Mouse (Mus musculus) limb, embryonic 12.5 days (tissue): Measurements from ENCODE around the gene Fbxl20. TPM values are rescaled to one million over a fixed set of nuclear protein-coding genes. Genes with fewer than 3 reads are reported as not detected.

Experiments used
- ATAC-seq: fragments of 200-750 bp; cut with Nextera tagmentation; 2 replicates; pipeline ENCODE4 v1.8.0; 2017; ENCODE audit warnings: low read depth, moderate TSS enrichment; ENCODE audit not compliant: insufficient number of reproducible peaks, insufficient read depth, low FRiP score, low TSS enrichment
- H3K27ac ChIP-seq: fragments of 300-500 bp; sonication (generic); 2 replicates; pipeline ENCODE4 v1.5.1; 2016; ENCODE audit warnings: mild to moderate bottlenecking, moderate library complexity
- H3K27me3 ChIP-seq: fragments of 300-500 bp; sonication (generic); 2 replicates; pipeline ENCODE4 v1.6.1; 2016; ENCODE audit warnings: mild to moderate bottlenecking, moderate library complexity
- H3K36me3 ChIP-seq: fragments of 300-500 bp; sonication (generic); 2 replicates; pipeline ENCODE4 v1.6.1; 2016; ENCODE audit warnings: mild to moderate bottlenecking, moderate library complexity
- H3K4me1 ChIP-seq: fragments of 300-500 bp; sonication (generic); replicated peaks from 2 replicates; pipeline ENCODE4 v1.6.1; 2016
- H3K4me2 ChIP-seq: fragments of 300-500 bp; sonication (generic); 2 replicates; pipeline ENCODE4 v1.6.1; 2016; ENCODE audit warnings: mild to moderate bottlenecking, moderate library complexity
- H3K4me3 ChIP-seq: fragments of 300-500 bp; sonication (generic); replicated peaks from 2 replicates; pipeline ENCODE4 v1.5.1; 2016; ENCODE audit warnings: mild to moderate bottlenecking
- H3K9ac ChIP-seq: fragments of 300-500 bp; sonication (generic); replicated peaks from 2 replicates; pipeline ENCODE4 v1.6.1; 2016; ENCODE audit warnings: mild to moderate bottlenecking, moderate library complexity
- H3K9me3 ChIP-seq: fragments of 300-500 bp; sonication (generic); 2 replicates; pipeline ENCODE4 v1.6.1; 2016; ENCODE audit warnings: mild to moderate bottlenecking, moderate library complexity
- WGBS: fragments of 180-500 bp; shearing (Covaris S2); methylation state at CpG from one replicate; pipeline ENCODE4 v1.1.7; 2016; 5-methylcytosine and 5-hydroxymethylcytosine counted together
- polyA plus RNA-seq: library from polyadenylated mRNA; unstranded; fragments of >200 nt; fragmentation: Nextera tagmentation; extraction: Ambion mirVana; gene quantifications from 2 replicates; pipeline ENCODE4 v1.2.1, GENCODE M21; 2016

The Fbxl20 gene
- polyA plus RNA-seq, 1 experiment from 2014 or later = 25.9 TPM

GRCm38 (mm10) chr11:98145856-98146255 is 4.3 kb downstream of the Fbxl20 start:
- H3K36me3 ChIP-seq = peaks cover 13% of the 10 kb centered on the region
- H3K27me3 ChIP-seq = no peaks in the 10 kb centered on the region
- 79% methylated on average over 7 of the region's 7 CpGs for WGBS
- no peak overlapping the region for H3K9ac ChIP-seq
- no peak overlapping the region for H3K4me3 ChIP-seq
- no peak overlapping the region for H3K4me2 ChIP-seq
- no peak for ATAC-seq
- peaks cover 17% of the 10 kb centered on the region for H3K4me1 ChIP-seq
- no peaks in the 10 kb centered on the region for H3K9me3 ChIP-seq
- no peak overlapping the region for H3K27ac ChIP-seq

- Histone ChIP-seq H3K27ac (no peak overlapping the region), H3K4me1 (peaks cover 20% of the 10 kb centered on the region), H3K36me3 (peaks cover 16% of the 10 kb centered on the region), H3K27me3 (no peaks in the 10 kb centered on the region), H3K9me3 (no peaks in the 10 kb centered on the region), H3K4me3 (no peak overlapping the region), H3K9ac (no peak overlapping the region), H3K4me2 (no peak overlapping the region)
- ATAC-seq = no peak
- WGBS = 86% methylated on average over 2 of the region's 2 CpGs
Observed at GRCm38 (mm10) chr11:98142545-98142944, 7.7 kb downstream of the Fbxl20 start.

GRCm38 (mm10) chr11:98138894-98139293 is 11.3 kb downstream of the Fbxl20 start:
- no peak overlapping the region for H3K9ac ChIP-seq
- no peak overlapping the region for H3K4me3 ChIP-seq
- peak overlapping the region; percentile 41; the same call in 1 of the 2 replicates for H3K27ac ChIP-seq
- ATAC-seq = no peak
- H3K4me2 ChIP-seq = no peak overlapping the region
- no peaks in the 10 kb centered on the region for H3K9me3 ChIP-seq
- no peaks in the 10 kb centered on the region for H3K27me3 ChIP-seq
- peaks cover 22% of the 10 kb centered on the region for H3K36me3 ChIP-seq
- WGBS = 66% methylated on average over 7 of the region's 7 CpGs
- H3K4me1 ChIP-seq = peaks cover 13% of the 10 kb centered on the region; the same call in 1 of the 2 replicates

- Histone ChIP-seq H3K27me3 (no peaks in the 10 kb centered on the region), H3K9ac (no peak overlapping the region), H3K4me3 (no peak overlapping the region), H3K9me3 (no peaks in the 10 kb centered on the region), H3K4me2 (no peak overlapping the region), H3K27ac (no peak overlapping the region; the same call in 1 of the 2 replicates), H3K36me3 (peaks cover 19% of the 10 kb centered on the region), H3K4me1 (peaks cover 19% of the 10 kb centered on the region; the same call in 1 of the 2 replicates)
- WGBS = 91% methylated on average over 11 of the region's 11 CpGs
- ATAC-seq = no peak
Observed at GRCm38 (mm10) chr11:98137836-98138235, 12.4 kb downstream of the Fbxl20 start.

GRCm38 (mm10) chr11:98134951-98135350 is 15.3 kb downstream of the Fbxl20 start:
- Histone ChIP-seq H3K36me3 (peaks cover 9% of the 10 kb centered on the region; the same call in 1 of the 2 replicates), H3K4me1 (peaks cover 19% of the 10 kb centered on the region; the same call in 1 of the 2 replicates), H3K9ac (no peak overlapping the region), H3K9me3 (no peaks in the 10 kb centered on the region), H3K27me3 (no peaks in the 10 kb centered on the region), H3K4me2 (no peak overlapping the region), H3K4me3 (no peak overlapping the region), H3K27ac (no peak overlapping the region)
- no peak for ATAC-seq
- 68% methylated on average over 4 of the region's 4 CpGs for WGBS

- Histone ChIP-seq H3K27ac (no peak overlapping the region), H3K27me3 (no peaks in the 10 kb centered on the region), H3K4me3 (no peak overlapping the region), H3K4me1 (no peaks in the 10 kb centered on the region), H3K9ac (no peak overlapping the region), H3K36me3 (peaks cover 66% of the 10 kb centered on the region), H3K9me3 (no peaks in the 10 kb centered on the region), H3K4me2 (no peak overlapping the region)
- WGBS = 87% methylated on average over 5 of the region's 5 CpGs
- ATAC-seq = no peak
Observed at GRCm38 (mm10) chr11:98123424-98123823, 26.8 kb downstream of the Fbxl20 start.

GRCm38 (mm10) chr11:98114363-98114762 is 35.8 kb downstream of the Fbxl20 start:
- H3K27me3 ChIP-seq = no peaks in the 10 kb centered on the region
- WGBS = 82% methylated on average over 1 of the region's 1 CpGs
- no peak overlapping the region for H3K4me3 ChIP-seq
- H3K9me3 ChIP-seq = no peaks in the 10 kb centered on the region
- H3K36me3 ChIP-seq = peaks cover 67% of the 10 kb centered on the region
- H3K4me1 ChIP-seq = no peaks in the 10 kb centered on the region
- no peak overlapping the region for H3K9ac ChIP-seq
- ATAC-seq = no peak
- H3K4me2 ChIP-seq = no peak overlapping the region
- no peak overlapping the region for H3K27ac ChIP-seq

GRCm38 (mm10) chr11:98113504-98113903 is 36.7 kb downstream of the Fbxl20 start:
- no peak for ATAC-seq
- H3K36me3 ChIP-seq = peaks cover 69% of the 10 kb centered on the region
- H3K4me3 ChIP-seq = no peak overlapping the region
- no peaks in the 10 kb centered on the region for H3K4me1 ChIP-seq
- H3K27me3 ChIP-seq = no peaks in the 10 kb centered on the region
- no peaks in the 10 kb centered on the region for H3K9me3 ChIP-seq
- H3K27ac ChIP-seq = no peak overlapping the region
- no peak overlapping the region for H3K4me2 ChIP-seq
- 73% methylated on average over 4 of the region's 4 CpGs for WGBS
- no peak overlapping the region for H3K9ac ChIP-seq

- H3K4me2 ChIP-seq = no peak overlapping the region
- WGBS = 83% methylated on average over 5 of the region's 5 CpGs
- no peaks in the 10 kb centered on the region for H3K4me1 ChIP-seq
Observed at GRCm38 (mm10) chr11:98109706-98110105, 40.5 kb downstream of the Fbxl20 start.

GRCm38 (mm10) chr11:98101332-98101731 is 48.9 kb downstream of the Fbxl20 start:
- Histone ChIP-seq H3K4me3 (no peak overlapping the region), H3K9me3 (no peaks in the 10 kb centered on the region), H3K27ac (no peak overlapping the region), H3K4me1 (no peaks in the 10 kb centered on the region), H3K36me3 (peaks cover 91% of the 10 kb centered on the region), H3K9ac (no peak overlapping the region), H3K4me2 (no peak overlapping the region), H3K27me3 (no peaks in the 10 kb centered on the region)
- WGBS = 85% methylated on average over 3 of the region's 3 CpGs
- ATAC-seq = no peak

More at GRCm38 (mm10) chr11:98109706-98110105, 40.5 kb downstream of the Fbxl20 start:
- peaks cover 80% of the 10 kb centered on the region for H3K36me3 ChIP-seq
- no peaks in the 10 kb centered on the region for H3K27me3 ChIP-seq
- no peak overlapping the region for H3K4me3 ChIP-seq
- H3K27ac ChIP-seq = no peak overlapping the region
- H3K9ac ChIP-seq = no peak overlapping the region
- ATAC-seq = no peak
- H3K9me3 ChIP-seq = no peaks in the 10 kb centered on the region

- no peak for ATAC-seq
- Histone ChIP-seq H3K4me2 (no peak overlapping the region), H3K4me3 (no peak overlapping the region), H3K4me1 (peaks cover 4% of the 10 kb centered on the region), H3K9me3 (no peaks in the 10 kb centered on the region), H3K27me3 (no peaks in the 10 kb centered on the region), H3K9ac (no peak overlapping the region), H3K36me3 (peaks cover 70% of the 10 kb centered on the region), H3K27ac (no peak overlapping the region)
- WGBS = 90% methylated on average over 9 of the region's 9 CpGs
Observed at GRCm38 (mm10) chr11:98090583-98090982, 59.6 kb downstream of the Fbxl20 start.

GRCm38 (mm10) chr11:98088224-98088623 is 62.0 kb downstream of the Fbxl20 start:
- WGBS = 47% methylated on average over 7 of the region's 7 CpGs
- Histone ChIP-seq H3K9ac (no peak overlapping the region), H3K27me3 (no peaks in the 10 kb centered on the region), H3K27ac (no peak overlapping the region), H3K9me3 (no peaks in the 10 kb centered on the region), H3K4me2 (no peak overlapping the region), H3K4me1 (peaks cover 4% of the 10 kb centered on the region), H3K36me3 (peaks cover 68% of the 10 kb centered on the region), H3K4me3 (no peak overlapping the region)
- no peak for ATAC-seq
